Mouse (Mus musculus) bone marrow, adult 2 months (tissue): Measurements from ENCODE around the gene Hist1h4n.
"Not testable (repeated sequence)": the region's sequence is repeated elsewhere in the genome, so short reads cannot be mapped to it uniquely, and the experiment has no call there.

Source experiments
- CTCF ChIP-seq: fragments of 200-500 bp; IDR thresholded peaks from 2 replicates; pipeline ENCODE4 v1.5.1; 2011; ENCODE audit warnings: low read length, control low read depth; ENCODE audit not compliant: control insufficient read depth, insufficient read depth
- POLR2A ChIP-seq: fragments of 200-500 bp; IDR thresholded peaks from 2 replicates; pipeline ENCODE4 v1.6.1; 2011; ENCODE audit warnings: low read depth, mild to moderate bottlenecking, control low read depth, low read length, borderline replicate concordance; ENCODE audit not compliant: control insufficient read depth

DNA sequence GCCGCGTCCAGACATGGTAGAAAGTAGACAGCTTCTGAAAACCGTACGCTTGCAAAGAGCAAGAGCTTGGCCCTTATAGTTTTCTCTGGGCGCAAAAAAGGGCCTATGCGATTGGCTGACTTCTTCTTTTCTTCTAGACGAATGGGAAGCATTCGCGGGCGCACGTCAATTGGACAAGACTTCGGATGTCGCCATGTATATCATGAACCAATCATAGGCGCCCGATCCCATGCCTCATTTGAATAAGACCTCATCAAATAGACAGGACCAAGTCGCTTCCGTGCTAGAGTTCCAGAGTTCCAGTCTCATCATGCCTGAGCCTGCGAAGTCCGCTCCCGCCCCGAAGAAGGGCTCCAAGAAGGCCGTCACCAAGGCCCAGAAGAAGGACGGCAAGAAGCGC, 1.5 kb upstream of the Hist1h4n start, which contains the start of the genes Hist1h2ap and Hist1h2br:
- not testable (repeated sequence) for TF ChIP-seq CTCF, POLR2A
